Mouse (Mus musculus) heart, embryonic 12.5 days (tissue): ENCODE data around the gene Stra8. TPM values are rescaled to one million over a fixed set of nuclear protein-coding genes. Genes with fewer than 3 reads are reported as not detected.
A peak's percentile ranks its signal among the peaks of the same experiment; 100 is the strongest.

Source experiments
- ATAC-seq: fragments of 200-750 bp; cut with Nextera tagmentation; 2 replicates; pipeline ENCODE4 v1.8.0; 2017; ENCODE audit warnings: moderate TSS enrichment, moderate library complexity; ENCODE audit not compliant: insufficient number of reproducible peaks, low FRiP score
- H3K27ac ChIP-seq: fragments of 300-500 bp; sonication (generic); 2 replicates; pipeline ENCODE4 v1.5.1; 2016; ENCODE audit warnings: mild to moderate bottlenecking, moderate library complexity; ENCODE audit not compliant: poor library complexity, severe bottlenecking
- H3K27me3 ChIP-seq: fragments of 300-500 bp; sonication (generic); replicated peaks from 2 replicates; pipeline ENCODE4 v1.6.1; 2016; ENCODE audit warnings: mild to moderate bottlenecking, moderate library complexity
- H3K36me3 ChIP-seq: fragments of 300-500 bp; sonication (generic); 2 replicates; pipeline ENCODE4 v1.6.1; 2016; ENCODE audit warnings: mild to moderate bottlenecking, moderate library complexity
- H3K4me1 ChIP-seq: fragments of 300-500 bp; sonication (generic); replicated peaks from 2 replicates; pipeline ENCODE4 v1.6.1; 2016; ENCODE audit warnings: mild to moderate bottlenecking
- H3K4me2 ChIP-seq: fragments of 300-500 bp; sonication (generic); 2 replicates; pipeline ENCODE4 v1.6.1; 2016; ENCODE audit warnings: mild to moderate bottlenecking, moderate library complexity
- H3K4me3 ChIP-seq: fragments of 300-500 bp; sonication (generic); 2 replicates; pipeline ENCODE4 v1.5.1; 2016; ENCODE audit warnings: mild to moderate bottlenecking
- H3K9ac ChIP-seq: fragments of 300-500 bp; sonication (generic); 2 replicates; pipeline ENCODE4 v1.6.1; 2016; ENCODE audit warnings: mild to moderate bottlenecking, moderate library complexity
- H3K9me3 ChIP-seq: fragments of 300-500 bp; sonication (generic); replicated peaks from 2 replicates; pipeline ENCODE4 v1.6.1; 2016; ENCODE audit warnings: mild to moderate bottlenecking, moderate library complexity
- WGBS: fragments of 180-500 bp; shearing (Covaris S2); methylation state at CpG from one replicate; pipeline ENCODE4 v1.1.7; 2016; 5-methylcytosine and 5-hydroxymethylcytosine counted together
- polyA plus RNA-seq: library from polyadenylated mRNA; unstranded; fragments of >200 nt; fragmentation: Nextera tagmentation; extraction: Ambion mirVana; gene quantifications from 2 replicates; pipeline ENCODE4 v1.2.1, GENCODE M21; 2016

Gene Stra8
- polyA plus RNA-seq, 1 experiment from 2014 or later: not detected

GRCm38 (mm10) chr6:34903851-34904250 is 16.1 kb upstream of the Stra8 start:
- H3K4me2 ChIP-seq: peak overlapping the region; percentile 35
- peaks cover 48% of the 10 kb centered on the region for H3K36me3 ChIP-seq

GRCm38 (mm10) chr6:34904361-34904760 is 15.6 kb upstream of the Stra8 start:
- Histone ChIP-seq H3K9me3 (no peaks in the 10 kb centered on the region), H3K36me3 (peaks cover 48% of the 10 kb centered on the region), H3K4me3 (no peak overlapping the region), H3K27me3 (no peaks in the 10 kb centered on the region), H3K4me2 (peak overlapping the region; percentile 35), H3K4me1 (peaks cover 70% of the 10 kb centered on the region), H3K9ac (peak overlapping the region; percentile 48), H3K27ac (peak overlapping the region; percentile 57)
- ATAC-seq: no peak
- WGBS: 37% methylated on average over 6 of the region's 6 CpGs

More at GRCm38 (mm10) chr6:34903851-34904250, 16.1 kb upstream of the Stra8 start:
- H3K4me3 ChIP-seq: no peak overlapping the region
- H3K27me3 ChIP-seq: no peaks in the 10 kb centered on the region
- WGBS: 45% methylated on average over 10 of the region's 10 CpGs
- peak overlapping the region; percentile 48; the same call in 1 of the 2 replicates for H3K9ac ChIP-seq
- peak overlapping the region; percentile 57 for H3K27ac ChIP-seq
- no peaks in the 10 kb centered on the region for H3K9me3 ChIP-seq
- no peak for ATAC-seq
- peaks cover 73% of the 10 kb centered on the region for H3K4me1 ChIP-seq

DNA sequence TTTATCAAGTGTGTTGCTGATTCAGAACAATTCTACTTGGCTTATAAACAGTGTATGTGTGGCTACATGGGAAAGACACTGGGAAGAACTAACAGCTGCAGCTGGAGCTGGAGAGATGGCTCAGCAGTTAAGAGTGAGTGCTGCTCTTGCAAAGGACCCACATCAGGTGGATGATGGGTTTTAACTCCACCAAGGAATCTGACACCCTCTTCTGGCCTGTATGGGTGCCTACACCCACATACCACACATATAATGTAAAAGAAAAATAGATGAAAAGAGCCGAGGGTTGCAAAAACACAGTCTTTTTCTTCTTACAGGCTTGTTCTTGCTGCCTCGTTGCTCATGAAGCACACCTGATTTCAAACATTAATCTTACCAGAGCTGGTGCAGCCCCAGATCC is 13.8 kb upstream of the Stra8 start:
- no peaks in the 10 kb centered on the region for H3K27me3 ChIP-seq
- no peak overlapping the region for H3K4me2 ChIP-seq
- peaks cover 62% of the 10 kb centered on the region for H3K4me1 ChIP-seq
- H3K4me3 ChIP-seq: no peak overlapping the region
- H3K27ac ChIP-seq: no peak overlapping the region
- peaks cover 40% of the 10 kb centered on the region for H3K36me3 ChIP-seq
- no peak for ATAC-seq
- 76% methylated on average over 2 of the region's 2 CpGs for WGBS
- no peaks in the 10 kb centered on the region for H3K9me3 ChIP-seq
- no peak overlapping the region for H3K9ac ChIP-seq

GRCm38 (mm10) chr6:34906661-34907060 is 13.3 kb upstream of the Stra8 start:
- 94% methylated on average over 4 of the region's 4 CpGs for WGBS
- Histone ChIP-seq H3K9ac (no peak overlapping the region), H3K9me3 (no peaks in the 10 kb centered on the region), H3K4me3 (no peak overlapping the region), H3K27ac (0 out of 2 replicates have a peak overlapping the region, but pooled peaks have one; percentile 12), H3K36me3 (peaks cover 36% of the 10 kb centered on the region), H3K4me1 (peaks cover 57% of the 10 kb centered on the region), H3K4me2 (no peak overlapping the region), H3K27me3 (no peaks in the 10 kb centered on the region)
- no peak for ATAC-seq

DNA sequence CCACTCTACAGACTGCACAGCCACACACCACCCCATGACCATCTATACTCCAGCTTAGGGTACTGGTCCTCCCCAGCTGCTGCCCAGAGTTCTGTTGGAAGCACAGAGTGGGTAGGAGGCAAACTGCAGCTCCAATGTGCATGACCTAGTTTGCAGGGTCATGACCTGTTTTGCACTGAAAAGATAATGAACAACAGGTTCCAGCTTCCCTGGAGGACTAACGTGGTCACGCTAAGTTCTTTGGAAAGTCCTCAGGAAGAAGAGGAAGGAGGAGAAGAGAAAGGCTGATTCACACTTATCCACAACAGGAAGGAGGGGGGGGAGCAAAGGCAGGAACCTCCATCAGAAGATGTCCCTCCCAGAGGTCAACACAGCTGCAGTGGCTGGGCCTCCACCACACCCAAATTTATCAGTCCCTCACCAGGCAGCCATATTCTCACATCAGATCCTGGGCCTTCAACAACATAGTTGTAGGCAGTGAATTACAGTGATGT is 12.8 kb upstream of the Stra8 start:
- Histone ChIP-seq H3K27me3 (no peaks in the 10 kb centered on the region), H3K27ac (0 out of 2 replicates have a peak overlapping the region, but pooled peaks have one; percentile 12), H3K36me3 (peaks cover 36% of the 10 kb centered on the region), H3K9ac (0 out of 2 replicates have a peak overlapping the region, but pooled peaks have one; percentile 23), H3K9me3 (no peaks in the 10 kb centered on the region), H3K4me3 (no peak overlapping the region), H3K4me1 (peaks cover 52% of the 10 kb centered on the region), H3K4me2 (no peak overlapping the region)
- 62% methylated on average over 2 of the region's 2 CpGs for whole genome bisulfite sequencing
- peak; percentile 54 for ATAC-seq

DNA sequence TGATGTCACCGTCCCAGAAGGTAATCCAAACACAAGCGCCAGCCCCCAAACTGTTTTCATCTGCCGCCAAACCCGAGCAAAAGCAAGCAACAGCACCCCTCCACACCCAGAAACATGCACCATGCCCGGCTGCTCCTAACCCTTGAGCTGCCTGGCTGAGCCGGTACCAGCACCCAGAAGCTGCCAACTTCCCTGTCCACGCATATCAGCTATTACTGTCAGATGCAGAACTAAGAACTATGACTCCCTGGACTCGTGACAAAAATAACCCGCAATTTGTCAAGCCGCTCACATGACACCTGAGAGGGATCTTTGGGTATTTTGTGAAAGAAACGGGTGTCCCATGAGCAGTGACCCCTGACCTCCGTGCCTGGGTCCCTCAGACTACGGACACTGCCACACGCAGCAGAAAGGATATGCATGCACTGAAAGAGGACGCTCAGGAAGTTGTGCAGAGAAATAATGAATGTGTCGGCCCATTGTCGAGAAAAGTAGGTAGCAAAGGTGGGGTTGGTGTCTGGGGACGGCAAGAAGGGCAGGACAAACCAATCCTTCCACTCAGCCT is 12.2 kb upstream of the Stra8 start:
- Histone ChIP-seq H3K4me3 (no peak overlapping the region), H3K4me2 (0 out of 2 replicates have a peak overlapping the region, but pooled peaks have one; percentile 4), H3K27ac (peak overlapping the region; percentile 7; the same call in 1 of the 2 replicates), H3K9me3 (no peaks in the 10 kb centered on the region), H3K36me3 (peaks cover 36% of the 10 kb centered on the region), H3K27me3 (no peaks in the 10 kb centered on the region), H3K9ac (0 out of 2 replicates have a peak overlapping the region, but pooled peaks have one; percentile 5), H3K4me1 (peaks cover 46% of the 10 kb centered on the region)
- WGBS: 78% methylated on average over 18 of the region's 18 CpGs
- ATAC-seq: no peak

- H3K9ac ChIP-seq: peak overlapping the region; percentile 83
- peak overlapping the region; percentile 88 for H3K4me2 ChIP-seq
- peak overlapping the region; percentile 86 for H3K4me3 ChIP-seq
- 43% methylated on average over 8 of the region's 8 CpGs for WGBS
- peak overlapping the region; percentile 85 for H3K27ac ChIP-seq
- peaks cover 26% of the 10 kb centered on the region for H3K4me1 ChIP-seq
- ATAC-seq: no peak
- H3K9me3 ChIP-seq: no peaks in the 10 kb centered on the region
- H3K36me3 ChIP-seq: peaks cover 33% of the 10 kb centered on the region
- no peaks in the 10 kb centered on the region for H3K27me3 ChIP-seq
Observed at GRCm38 (mm10) chr6:34909631-34910345, 10.2 kb upstream of the Stra8 start.

- peak within 1 kb of the TSS; percentile 83 for H3K9ac ChIP-seq
- ATAC-seq: peak; percentile 93
- H3K9me3 ChIP-seq: no peaks in the 10 kb centered on the region
- peaks cover 27% of the 10 kb centered on the region for H3K36me3 ChIP-seq
- H3K4me2 ChIP-seq: peak within 1 kb of the TSS; percentile 88
- H3K4me1 ChIP-seq: peaks cover 26% of the 10 kb centered on the region
- H3K27me3 ChIP-seq: no peaks in the 10 kb centered on the region
- H3K4me3 ChIP-seq: peak within 1 kb of the TSS; percentile 86
- peak within 1 kb of the TSS; percentile 85 for H3K27ac ChIP-seq
- WGBS: under 1% methylated on average over 64 of the region's 64 CpGs
Observed at GRCm38 (mm10) chr6:34910371-34911219, 9.4 kb upstream of the Stra8 start, which contains the start of gene Wdr91. TSS of gene Wdr91 (minus strand) at chr6:34910876.

GRCm38 (mm10) chr6:34913341-34914040 is 6.5 kb upstream of the Stra8 start:
- H3K36me3 ChIP-seq: no peaks in the 10 kb centered on the region
- peaks cover 21% of the 10 kb centered on the region for H3K4me1 ChIP-seq
- no peaks in the 10 kb centered on the region for H3K27me3 ChIP-seq
- no peak overlapping the region for H3K27ac ChIP-seq
- no peak overlapping the region for H3K4me3 ChIP-seq
- 79% methylated on average over 13 of the region's 13 CpGs for WGBS
- ATAC-seq: no peak
- no peak overlapping the region for H3K9ac ChIP-seq
- no peak overlapping the region for H3K4me2 ChIP-seq
- H3K9me3 ChIP-seq: no peaks in the 10 kb centered on the region

DNA sequence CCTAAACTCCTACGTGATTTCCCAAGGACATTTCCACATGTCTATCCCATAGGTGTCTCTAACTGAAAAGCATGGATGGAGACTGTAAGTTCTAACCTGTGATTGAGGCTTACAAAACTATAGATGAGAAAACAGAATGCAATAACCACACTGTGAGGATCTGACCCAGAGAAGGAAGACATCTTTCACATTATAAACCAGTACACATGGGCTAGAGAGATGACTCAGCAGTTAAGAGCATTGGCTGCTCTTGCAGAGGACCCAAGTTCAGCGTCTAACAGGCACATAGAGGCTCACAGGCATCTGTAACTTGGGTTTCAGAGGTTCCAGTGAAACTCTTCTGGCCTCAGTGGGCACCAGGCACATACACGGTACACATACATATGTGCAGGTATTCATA is 5.5 kb upstream of the Stra8 start:
- Histone ChIP-seq H3K27ac (no peak overlapping the region), H3K27me3 (no peaks in the 10 kb centered on the region), H3K4me2 (no peak overlapping the region), H3K36me3 (no peaks in the 10 kb centered on the region), H3K4me1 (peaks cover 17% of the 10 kb centered on the region), H3K9me3 (no peaks in the 10 kb centered on the region), H3K4me3 (no peak overlapping the region), H3K9ac (no peak overlapping the region)
- WGBS: 83% methylated on average over 3 of the region's 3 CpGs
- no peak for ATAC-seq
